Mouse (Mus musculus) thymus, postnatal 25 days (tissue): ENCODE data around the gene Tagap.

ENCODE experiments used
- DNase-seq: peaks from one replicate; pipeline ENCODE4 v3.0.0; 2022

The Tagap gene

GRCm38 (mm10) chr17:7925413-7926160 is at the start of gene Tagap:
Gene Tagap, plus strand, starts transcription at chr17:7926000.
- DNase-seq, result peak; percentile 28

- no peak for DNase-seq
Measured at GRCm38 (mm10) chr17:7876541-7876940, 49.3 kb upstream of the Tagap start.

DNA sequence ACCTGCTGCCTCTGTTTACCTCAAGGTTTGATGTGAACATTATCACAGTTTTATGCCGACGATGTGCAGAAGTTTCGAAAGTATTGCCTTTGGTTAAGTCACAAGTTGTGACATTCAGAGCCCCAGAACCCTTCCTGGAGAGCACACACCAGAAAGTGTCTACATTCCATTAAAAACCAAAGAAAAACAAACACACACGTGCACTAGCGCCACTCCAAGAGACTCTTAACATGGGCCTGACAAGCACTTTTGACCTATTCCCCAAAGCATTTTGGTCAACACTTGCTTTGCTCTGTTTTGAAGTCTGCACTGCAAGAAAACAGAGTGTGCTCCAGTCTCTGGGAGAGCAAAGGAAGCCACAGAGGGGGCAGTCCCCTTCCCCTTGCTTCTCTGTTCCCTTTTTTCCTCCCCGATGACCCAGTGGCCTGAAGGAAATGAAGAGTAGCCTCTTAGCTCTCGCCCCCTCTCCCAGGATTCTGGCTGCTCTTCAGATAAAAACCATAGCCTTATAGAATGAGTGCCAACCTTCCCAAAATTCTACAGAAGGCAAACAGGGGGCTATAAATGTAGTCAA is 48.5 kb upstream of the Tagap start:
- no peak for DNase-seq

- DNase-seq, result no peak
Measured at GRCm38 (mm10) chr17:7877878-7878277, 47.9 kb upstream of the Tagap start.

DNA sequence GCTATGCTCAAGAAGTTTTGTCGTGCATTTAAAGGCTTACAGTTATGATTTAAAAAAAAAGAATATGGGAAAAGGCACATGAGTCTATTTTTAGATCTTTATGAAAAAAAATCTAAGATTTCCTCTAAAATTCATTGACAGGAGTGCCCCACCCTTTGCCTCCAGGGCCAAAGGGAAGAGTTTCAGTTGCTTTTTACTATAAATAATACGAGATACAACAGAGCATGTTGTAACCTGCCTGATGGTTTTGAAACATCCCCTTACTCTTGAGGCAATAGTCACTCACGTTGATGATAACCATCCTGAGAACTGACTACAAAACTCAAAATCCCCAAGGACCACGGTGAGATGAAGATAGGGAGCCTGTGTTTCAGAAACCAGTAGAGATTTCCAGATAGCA is 46.3 kb upstream of the Tagap start:
- DNase-seq, result no peak

DNA sequence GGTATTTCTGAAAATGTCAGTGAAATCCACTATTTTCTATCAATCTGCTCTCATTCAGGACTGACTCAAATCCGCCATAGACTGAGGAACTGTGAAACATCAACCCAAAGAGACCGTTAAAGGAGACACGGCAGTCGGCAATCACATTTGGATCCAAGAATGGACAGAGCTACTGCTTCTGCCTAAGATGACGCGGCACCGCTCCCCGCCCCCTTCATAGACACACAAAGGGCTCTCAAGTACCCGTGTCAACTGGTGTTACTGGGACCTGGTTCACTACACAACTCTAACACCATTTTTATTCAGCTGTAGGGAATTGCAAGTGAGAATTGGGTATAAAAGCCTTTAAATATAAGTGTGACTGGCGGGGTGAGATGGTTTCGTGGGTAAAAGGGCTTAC is 42.7 kb upstream of the Tagap start:
- no peak for DNase-seq

DNA sequence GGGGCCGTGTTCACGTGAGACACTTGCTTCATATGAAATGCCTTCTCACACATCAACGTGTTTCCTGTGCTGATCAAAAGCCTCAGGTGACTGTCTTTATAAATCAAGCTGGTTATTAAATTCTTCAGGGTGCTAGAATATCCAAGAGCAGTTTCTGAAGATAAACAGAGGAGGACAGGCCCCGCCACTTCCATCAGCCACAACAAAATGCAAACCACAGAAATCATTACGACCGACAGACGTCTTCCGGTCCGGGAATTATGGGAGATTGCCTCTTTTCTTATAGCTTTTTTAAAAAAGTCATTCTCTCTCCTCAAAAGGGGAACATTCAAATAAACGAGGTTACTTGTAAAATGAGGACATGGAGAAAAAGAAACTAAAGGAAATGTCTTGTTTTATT is 41.2 kb upstream of the Tagap start:
- DNase-seq, result no peak

DNA sequence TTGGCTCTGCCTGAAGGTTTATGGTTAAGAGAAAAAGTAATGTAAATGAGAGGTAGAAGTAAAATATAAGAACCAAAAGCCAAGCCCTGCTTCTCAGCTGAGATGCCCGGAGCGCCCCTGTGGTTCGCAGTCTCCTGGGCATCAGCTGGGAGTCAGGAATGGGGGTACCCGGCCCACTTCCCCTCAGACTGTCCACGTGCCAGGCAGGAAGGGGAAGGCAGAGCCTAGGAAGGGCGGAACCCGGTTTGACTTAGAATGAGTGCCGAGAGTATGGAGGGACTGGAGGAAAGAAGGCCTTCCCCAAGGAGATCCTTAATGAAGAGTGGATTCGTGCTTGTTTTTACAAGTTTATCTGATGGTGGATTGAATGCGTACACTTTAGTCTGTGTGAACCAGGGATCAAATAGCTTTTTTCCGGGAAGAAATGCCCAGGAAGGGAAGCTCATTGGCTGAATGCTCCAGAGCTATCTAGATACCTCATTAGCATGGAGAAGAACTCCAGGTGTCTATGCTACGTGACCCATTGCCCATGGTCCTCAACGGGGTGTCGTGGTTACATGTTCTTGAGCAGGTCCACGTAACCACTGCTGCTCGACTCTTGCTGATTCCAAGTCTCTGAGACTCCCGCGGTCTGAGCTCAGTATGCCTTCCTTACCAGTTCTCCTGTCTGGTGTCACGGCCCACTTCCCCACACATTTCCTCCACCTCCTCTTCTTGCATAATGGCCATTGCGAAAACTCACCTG is 38.6 kb upstream of the Tagap start:
- no peak for DNase-seq

GRCm38 (mm10) chr17:7888291-7888690 is 37.5 kb upstream of the Tagap start:
- DNase-seq, result no peak

DNA sequence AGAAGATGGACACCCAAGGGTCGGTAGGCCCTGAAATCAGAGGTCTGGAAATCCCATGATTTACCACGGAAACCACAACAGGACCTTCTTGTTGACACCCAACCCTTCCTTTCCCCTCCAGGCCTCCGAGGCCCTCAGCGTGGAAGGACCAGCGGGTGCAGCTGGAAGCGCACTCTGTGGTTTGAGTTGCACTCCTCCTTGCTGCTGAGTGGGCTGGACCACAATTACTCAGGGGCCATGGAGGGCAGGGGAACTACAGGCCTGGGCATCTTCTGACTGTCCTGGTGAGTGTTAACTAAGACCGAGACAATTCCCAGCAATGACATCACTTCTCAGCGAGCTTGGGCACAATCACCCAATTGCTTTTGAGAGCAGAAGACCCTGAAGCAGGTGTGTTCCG is 36.8 kb upstream of the Tagap start:
- no peak for DNase-seq

GRCm38 (mm10) chr17:7892676-7893075 is 33.1 kb upstream of the Tagap start:
- no peak for DNase-seq

- no peak for DNase-seq
Measured at GRCm38 (mm10) chr17:7894094-7894493, 31.7 kb upstream of the Tagap start.

GRCm38 (mm10) chr17:7896047-7896635 is 29.7 kb upstream of the Tagap start:
- DNase-seq, result no peak

DNA sequence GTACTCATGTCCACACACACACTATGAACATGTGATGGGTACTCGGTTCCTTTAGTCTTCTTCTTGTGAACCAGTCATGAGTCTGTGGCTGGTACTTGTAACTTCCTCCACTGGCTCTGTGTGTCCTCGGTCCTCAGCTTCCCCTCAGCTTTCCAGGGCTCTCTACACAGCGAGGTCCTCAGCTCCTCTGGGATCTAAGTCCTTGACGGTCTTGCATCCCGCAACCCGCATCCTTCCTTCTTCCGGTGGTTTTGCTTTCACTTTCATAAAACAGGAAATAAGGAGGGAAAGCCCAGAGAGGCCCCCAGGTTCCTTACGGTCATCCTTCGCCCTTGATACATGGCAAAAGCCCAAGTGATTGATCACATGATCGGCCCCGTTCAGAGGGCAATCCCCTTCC is 28.7 kb upstream of the Tagap start:
- DNase-seq, result peak; percentile 10

DNA sequence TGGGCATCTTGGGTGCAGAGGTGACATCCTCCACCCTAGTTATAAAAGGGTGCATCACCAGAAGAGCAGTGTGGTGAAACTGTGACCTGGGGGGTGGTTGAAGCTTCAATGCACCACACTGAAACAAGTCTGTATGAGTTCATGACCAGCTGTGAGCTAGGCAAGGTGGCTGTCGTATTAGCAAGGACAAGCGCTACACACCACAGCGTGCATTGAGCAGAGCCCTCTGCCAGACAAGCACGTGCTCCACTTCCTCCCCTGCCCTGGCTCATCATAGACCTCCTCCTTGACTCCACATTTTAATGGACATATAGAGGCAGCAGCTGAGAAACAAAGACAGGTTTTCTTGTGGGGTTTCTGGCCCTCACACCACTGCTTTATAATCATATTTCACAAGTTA is 28.0 kb upstream of the Tagap start:
- DNase-seq, result peak; percentile 19

GRCm38 (mm10) chr17:7899233-7899632 is 26.6 kb upstream of the Tagap start:
- DNase-seq, result no peak

- DNase-seq, result no peak
Measured at GRCm38 (mm10) chr17:7899961-7900360, 25.8 kb upstream of the Tagap start.

DNA sequence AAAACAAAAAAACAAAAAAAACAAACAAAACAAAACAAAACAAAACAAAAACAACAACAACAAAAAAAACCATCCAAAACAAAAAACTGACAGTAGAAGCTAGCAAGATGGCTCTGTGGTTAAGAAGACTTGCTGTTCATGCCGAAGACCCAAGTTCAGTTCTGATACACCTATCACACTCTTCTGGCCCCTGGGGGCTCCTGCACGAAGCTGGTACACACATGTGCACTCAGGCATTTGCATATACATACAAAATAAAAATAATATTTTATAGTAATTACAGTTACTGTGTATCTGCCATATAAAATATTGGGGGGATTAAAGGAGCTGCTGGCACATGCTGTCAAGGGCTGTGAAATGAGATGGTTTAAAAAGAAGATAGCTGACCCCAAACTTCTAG is 24.3 kb upstream of the Tagap start:
- no peak for DNase-seq

- peak; percentile 87 for DNase-seq
Measured at GRCm38 (mm10) chr17:7902362-7902761, 23.4 kb upstream of the Tagap start.

GRCm38 (mm10) chr17:7904992-7905391 is 20.8 kb upstream of the Tagap start:
- no peak for DNase-seq

- DNase-seq, result no peak
Measured at GRCm38 (mm10) chr17:7905936-7906685, 19.7 kb upstream of the Tagap start.

DNA sequence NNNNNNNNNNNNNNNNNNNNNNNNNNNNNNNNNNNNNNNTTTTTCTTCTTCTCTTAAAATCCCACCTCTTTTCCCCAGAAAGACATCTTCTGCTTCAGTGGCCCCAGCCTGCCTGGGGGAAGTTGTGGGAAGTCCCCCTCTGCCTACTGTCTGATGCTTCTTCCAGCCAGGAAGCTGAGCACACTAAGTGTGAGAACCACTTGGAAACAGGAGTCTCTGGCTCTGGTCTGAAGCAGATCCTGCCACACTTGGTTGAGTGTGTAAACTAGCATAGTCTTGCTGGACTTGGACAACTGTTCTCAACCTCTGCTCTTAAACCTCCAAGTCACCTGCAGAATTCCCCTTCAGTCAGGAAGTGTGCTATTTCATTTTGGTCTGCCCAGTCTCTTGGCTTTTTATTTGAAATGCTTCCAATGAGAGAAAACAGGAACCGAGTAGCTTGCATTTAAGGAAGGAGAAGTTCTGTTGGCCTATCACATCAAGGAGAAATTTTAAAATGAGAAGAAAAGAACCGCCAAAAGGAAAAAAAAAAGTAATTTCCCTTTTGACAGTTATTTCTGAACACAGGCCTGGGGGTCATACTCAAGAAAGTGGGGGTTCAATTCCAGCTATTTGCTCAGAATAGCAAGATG is 11.1 kb upstream of the Tagap start:
- DNase-seq, result no peak

GRCm38 (mm10) chr17:7915791-7916190 is 10.0 kb upstream of the Tagap start:
- no peak for DNase-seq
